Mouse (Mus musculus) intestine, embryonic 14.5 days (tissue): ENCODE data around the gene Arhgap36. TPM values are rescaled to one million over a fixed set of nuclear protein-coding genes. Genes with fewer than 3 reads are reported as not detected.
A peak's percentile ranks its signal among the peaks of the same experiment; 100 is the strongest.

Experiments
- ATAC-seq: fragments of 200-750 bp; cut with Nextera tagmentation; replicated peaks from 2 replicates; pipeline ENCODE4 v1.8.0; 2017; ENCODE audit warnings: low read depth, moderate number of reproducible peaks, moderate TSS enrichment, moderate library complexity; ENCODE audit not compliant: low FRiP score, low TSS enrichment
- DNase-seq: peaks from one replicate; pipeline ENCODE4 v3.0.0-alpha.2; 2018; ENCODE audit warnings: low spot score
- H3K27ac ChIP-seq: fragments of 300-500 bp; sonication (generic); 2 replicates; pipeline ENCODE4 v1.5.1; 2014; ENCODE audit warnings: low read depth, mild to moderate bottlenecking, control low read depth
- H3K27me3 ChIP-seq: fragments of 300-500 bp; sonication (generic); replicated peaks from 2 replicates; pipeline ENCODE4 v1.6.1; 2014; ENCODE audit warnings: low read length, control low read depth; ENCODE audit not compliant: control insufficient read depth, insufficient read depth
- H3K36me3 ChIP-seq: fragments of 300-500 bp; sonication (generic); 2 replicates; pipeline ENCODE4 v1.6.1; 2014; ENCODE audit warnings: low read length, control low read depth; ENCODE audit not compliant: control insufficient read depth, insufficient read depth
- H3K4me1 ChIP-seq: fragments of 300-500 bp; sonication (generic); replicated peaks from 2 replicates; pipeline ENCODE4 v1.6.1; 2014; ENCODE audit warnings: low read length, control low read depth, mixed read lengths; ENCODE audit not compliant: control insufficient read depth, insufficient read depth
- H3K4me2 ChIP-seq: fragments of 300-500 bp; sonication (generic); 2 replicates; pipeline ENCODE4 v1.6.1; 2014; ENCODE audit warnings: low read length
- H3K4me3 ChIP-seq: fragments of 300-500 bp; sonication (generic); 2 replicates; pipeline ENCODE4 v1.5.1; 2014; ENCODE audit warnings: low read depth, low read length, control low read depth, mixed read lengths
- H3K9ac ChIP-seq: fragments of 300-500 bp; sonication (generic); 2 replicates; pipeline ENCODE4 v1.6.1; 2014; ENCODE audit warnings: mild to moderate bottlenecking, low read length
- H3K9me3 ChIP-seq: fragments of 300-500 bp; sonication (generic); 2 replicates; pipeline ENCODE4 v1.6.1; 2016; ENCODE audit warnings: low read length, control low read depth; ENCODE audit not compliant: control insufficient read depth
- WGBS: fragments of 180-500 bp; shearing (Covaris S2); extraction: QIAGEN DNeasy Blood & Tissue Kit; methylation state at CpG from one replicate; pipeline ENCODE4 v1.1.7; 2014; 5-methylcytosine and 5-hydroxymethylcytosine counted together
- polyA plus RNA-seq: library from polyadenylated mRNA; unstranded; fragments of >200 nt; fragmentation: Nextera tagmentation; extraction: Ambion mirVana; gene quantifications from 2 replicates; pipeline ENCODE4 v1.2.1, GENCODE M21; 2014

Gene Arhgap36
- polyA plus RNA-seq = 1.5 and 2.6 TPM in 2 replicates

DNA sequence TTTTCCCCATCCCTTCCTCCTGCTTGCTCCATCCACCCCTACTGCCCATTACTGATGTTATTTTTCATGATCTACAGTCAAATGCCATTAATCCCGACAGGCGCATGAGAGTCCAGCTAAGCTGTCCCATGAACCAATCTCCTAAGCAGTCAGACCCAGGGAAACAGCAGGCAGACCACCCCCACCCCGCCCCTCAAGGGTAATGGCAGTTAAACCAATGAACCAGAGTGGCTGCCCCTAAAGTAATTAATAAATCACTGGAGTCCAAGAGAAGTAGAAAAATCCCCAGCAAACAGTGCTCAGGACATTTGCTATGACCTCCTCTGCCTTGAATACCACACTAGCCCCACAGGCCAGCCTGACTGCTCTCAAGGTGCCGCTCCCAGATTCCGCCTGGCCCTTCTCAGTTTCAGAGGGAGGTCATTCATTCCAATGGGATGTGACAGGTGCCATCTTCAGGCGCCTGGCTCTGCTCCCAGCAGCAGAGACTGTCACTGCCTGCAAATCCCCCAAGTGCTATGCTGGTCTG, at the start of gene Arhgap36:
Gene Arhgap36 (plus strand): TSS at position 504 of the 529 bp plus-strand sequence.
- ATAC-seq = no peak
- Histone ChIP-seq H3K27me3 (no peaks in the 10 kb centered on the region), H3K36me3 (no peaks in the 10 kb centered on the region)

DNA sequence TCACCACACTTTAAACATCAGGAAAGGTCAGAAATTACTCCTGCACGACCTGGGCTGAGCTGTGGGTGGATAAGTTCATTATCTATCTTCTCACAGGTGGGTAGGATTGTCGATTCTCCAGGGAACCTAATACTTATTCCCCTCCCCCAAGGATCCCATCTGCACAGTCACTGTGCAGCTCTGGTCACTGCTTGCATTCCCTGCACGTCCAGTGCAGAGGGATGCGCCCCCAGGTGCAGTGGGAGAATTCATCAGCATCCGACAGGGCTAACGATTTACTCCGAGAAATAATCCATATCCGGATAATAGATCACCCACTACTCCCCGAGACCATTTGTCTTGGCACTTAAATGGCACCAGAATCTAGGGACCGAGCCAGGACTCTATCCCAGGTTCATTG, 6.0 kb upstream of the Arhgap36 start:
- no peak for DNase-seq
- no peaks in the 10 kb centered on the region for H3K9me3 ChIP-seq
- no peak overlapping the region for H3K9ac ChIP-seq
- no peaks in the 10 kb centered on the region for H3K4me1 ChIP-seq
- 65% methylated on average over 10 of the region's 10 CpGs for WGBS
- ATAC-seq = no peak
- H3K4me2 ChIP-seq = no peak overlapping the region
- no peaks in the 10 kb centered on the region for H3K36me3 ChIP-seq
- H3K27ac ChIP-seq = no peak overlapping the region
- H3K27me3 ChIP-seq = no peaks in the 10 kb centered on the region
- no peak overlapping the region for H3K4me3 ChIP-seq

More for the DNA sequence above, at the start of gene Arhgap36:
- H3K9ac ChIP-seq = no peak within 1 kb of the TSS
- 55% methylated on average over 6 of the region's 6 CpGs for WGBS
- H3K27ac ChIP-seq = no peak within 1 kb of the TSS
- no peak for DNase-seq
- no peaks in the 10 kb centered on the region for H3K9me3 ChIP-seq
- H3K4me1 ChIP-seq = no peaks in the 10 kb centered on the region
- H3K4me2 ChIP-seq = no peak within 1 kb of the TSS
- no peak within 1 kb of the TSS for H3K4me3 ChIP-seq

DNA sequence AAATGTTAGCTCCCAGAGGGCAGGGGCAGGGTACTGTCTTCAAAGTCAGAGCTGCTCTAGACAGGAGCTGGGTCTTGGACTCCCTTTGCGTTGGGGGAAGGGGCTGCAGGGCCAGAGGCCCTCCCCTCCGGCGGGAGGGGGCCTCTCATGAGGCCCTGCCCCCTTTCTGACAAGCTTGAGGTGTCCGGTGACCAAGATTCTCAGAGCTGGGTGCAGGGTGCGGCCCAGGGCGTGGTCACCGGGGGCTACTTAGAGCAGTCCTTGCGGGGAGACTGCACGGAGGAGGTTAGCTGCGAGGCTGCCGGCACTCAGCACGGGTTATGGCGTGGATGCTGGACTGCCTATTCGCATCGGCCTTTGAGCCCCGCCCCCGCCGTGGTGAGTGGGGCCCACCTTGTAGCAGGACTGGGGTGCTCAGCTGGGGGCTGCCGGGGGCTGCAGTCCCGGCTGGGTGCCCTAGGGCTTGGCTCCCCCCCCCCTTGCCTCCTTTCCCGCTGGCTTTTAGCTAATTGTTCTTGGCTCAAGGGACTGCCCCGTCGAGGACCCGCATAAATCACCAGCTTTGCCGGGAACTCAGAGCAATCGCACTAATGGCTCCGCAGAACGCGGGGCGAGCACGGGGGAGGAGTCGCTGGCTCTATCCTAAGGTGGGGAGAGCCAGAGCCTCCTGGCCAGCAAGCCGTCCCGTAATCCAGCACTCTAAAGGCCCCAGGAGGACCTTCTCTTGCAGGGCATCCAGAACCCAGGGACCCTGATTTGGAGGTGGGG, 6.7 kb downstream of the Arhgap36 start:
- no peak overlapping the region for H3K9ac ChIP-seq
- H3K4me2 ChIP-seq = peak overlapping the region; percentile 52
- H3K4me3 ChIP-seq = peak overlapping the region; percentile 35
- no peaks in the 10 kb centered on the region for H3K9me3 ChIP-seq
- no peaks in the 10 kb centered on the region for H3K27me3 ChIP-seq
- WGBS = 15% methylated on average over 30 of the region's 34 CpGs
- DNase-seq = no peak
- no peak overlapping the region for H3K27ac ChIP-seq
- H3K4me1 ChIP-seq = no peaks in the 10 kb centered on the region
- ATAC-seq = peak; percentile 68
- no peaks in the 10 kb centered on the region for H3K36me3 ChIP-seq

DNA sequence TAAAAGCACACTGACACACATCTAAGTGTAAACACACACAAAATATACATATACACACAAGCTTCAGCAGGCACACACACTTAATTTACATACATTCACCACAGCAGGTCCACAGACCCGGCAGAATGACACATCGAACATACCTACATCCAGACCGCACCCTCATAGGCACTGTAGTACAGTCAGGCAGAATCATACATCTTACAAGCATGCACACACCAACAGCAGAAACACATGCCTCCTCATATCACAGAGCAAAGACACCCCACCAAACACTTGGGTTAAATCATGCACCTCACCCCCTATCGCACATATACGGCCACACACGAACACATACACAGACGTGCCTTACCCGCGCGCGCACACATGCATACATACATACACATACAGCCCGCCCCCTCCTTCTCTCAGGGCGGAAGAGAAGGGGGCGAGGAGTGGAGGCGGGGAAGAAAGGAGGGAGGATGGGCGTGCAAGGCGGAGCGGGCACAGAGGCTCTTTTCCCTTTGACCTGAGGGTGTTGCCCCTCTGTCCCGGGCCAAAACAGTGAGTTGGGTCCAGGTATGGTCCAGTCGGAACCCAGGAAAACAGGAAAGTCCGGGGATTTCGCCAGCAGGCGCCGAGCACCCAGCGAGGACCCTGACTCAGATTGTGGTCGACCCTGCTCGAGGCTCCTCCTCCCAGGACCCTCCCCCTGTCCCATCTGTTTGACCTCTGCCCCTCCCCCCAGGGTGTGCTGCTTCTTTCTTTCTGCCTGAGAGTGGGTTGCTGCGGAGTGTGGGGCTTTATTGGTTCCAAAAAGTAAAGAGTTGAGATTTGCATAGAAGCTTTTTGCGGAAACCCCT, 16.4 kb downstream of the Arhgap36 start:
- ATAC-seq (0 out of 2 replicates have a peak, but pooled peaks have one; percentile 36), DNase-seq (no peak)
- no peak overlapping the region for H3K27ac ChIP-seq
- H3K9me3 ChIP-seq = no peaks in the 10 kb centered on the region
- no peaks in the 10 kb centered on the region for H3K36me3 ChIP-seq
- H3K4me1 ChIP-seq = no peaks in the 10 kb centered on the region
- no peak overlapping the region for H3K9ac ChIP-seq
- H3K4me3 ChIP-seq = peak overlapping the region; percentile 27
- peak overlapping the region; percentile 58 for H3K4me2 ChIP-seq
- H3K27me3 ChIP-seq = 0 out of 2 replicates have a peak, but pooled peaks cover 5% of the 10 kb centered on the region
- WGBS = 17% methylated on average over 26 of the region's 29 CpGs

DNA sequence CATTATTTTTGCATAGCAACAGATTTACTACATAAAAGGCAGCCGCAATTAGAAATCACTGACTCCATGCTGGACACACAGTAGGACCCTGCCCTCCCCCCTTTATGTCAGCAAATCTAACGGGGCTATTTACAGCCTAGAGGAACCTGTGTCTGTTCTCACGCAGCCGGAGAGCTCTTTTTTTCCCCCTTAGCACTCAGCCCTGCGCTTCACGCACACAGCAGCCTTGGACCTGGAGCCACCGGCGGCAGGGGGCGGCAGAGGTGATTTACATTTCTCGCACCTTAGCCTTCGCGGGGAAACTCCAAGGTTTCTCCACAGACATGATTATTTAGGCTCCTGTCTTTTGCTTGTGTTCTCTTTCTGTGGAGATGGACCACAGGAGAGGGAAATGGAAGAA, 17.1 kb downstream of the Arhgap36 start:
- no peaks in the 10 kb centered on the region for H3K9me3 ChIP-seq
- no peaks in the 10 kb centered on the region for H3K4me1 ChIP-seq
- DNase-seq (no peak), ATAC-seq (no peak)
- no peak overlapping the region for H3K27ac ChIP-seq
- H3K4me3 ChIP-seq = peak overlapping the region; percentile 27
- H3K36me3 ChIP-seq = no peaks in the 10 kb centered on the region
- 16% methylated on average over 12 of the region's 12 CpGs for WGBS
- H3K27me3 ChIP-seq = 0 out of 2 replicates have a peak, but pooled peaks cover 5% of the 10 kb centered on the region
- peak overlapping the region; percentile 58 for H3K4me2 ChIP-seq
- H3K9ac ChIP-seq = no peak overlapping the region

DNA sequence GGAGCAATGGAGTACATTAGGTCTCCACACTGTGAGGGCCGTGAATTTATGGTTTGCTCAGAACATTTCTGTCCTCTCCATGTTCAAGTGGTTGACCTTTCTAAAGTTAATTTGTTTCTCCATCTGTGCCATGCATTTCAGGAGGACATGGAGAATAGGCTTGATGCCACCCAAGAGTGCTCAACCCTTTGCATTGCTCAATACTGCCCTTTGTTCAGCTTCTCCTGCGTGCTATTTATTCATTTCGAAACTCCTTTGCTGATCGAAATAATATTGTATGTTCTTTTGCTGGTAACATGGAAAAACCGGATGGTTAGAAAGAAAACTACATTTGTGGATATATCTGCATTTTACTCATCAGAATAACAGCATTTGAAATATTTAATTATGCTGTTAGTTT, 25.4 kb downstream of the Arhgap36 start:
- no peak overlapping the region for H3K27ac ChIP-seq
- H3K4me1 ChIP-seq = no peaks in the 10 kb centered on the region
- no peaks in the 10 kb centered on the region for H3K36me3 ChIP-seq
- 81% methylated on average over 5 of the region's 5 CpGs for WGBS
- H3K9ac ChIP-seq = no peak overlapping the region
- peaks cover 18% of the 10 kb centered on the region for H3K27me3 ChIP-seq
- H3K9me3 ChIP-seq = no peaks in the 10 kb centered on the region
- H3K4me2 ChIP-seq = no peak overlapping the region
- no peak overlapping the region for H3K4me3 ChIP-seq
- DNase-seq = no peak
- no peak for ATAC-seq

DNA sequence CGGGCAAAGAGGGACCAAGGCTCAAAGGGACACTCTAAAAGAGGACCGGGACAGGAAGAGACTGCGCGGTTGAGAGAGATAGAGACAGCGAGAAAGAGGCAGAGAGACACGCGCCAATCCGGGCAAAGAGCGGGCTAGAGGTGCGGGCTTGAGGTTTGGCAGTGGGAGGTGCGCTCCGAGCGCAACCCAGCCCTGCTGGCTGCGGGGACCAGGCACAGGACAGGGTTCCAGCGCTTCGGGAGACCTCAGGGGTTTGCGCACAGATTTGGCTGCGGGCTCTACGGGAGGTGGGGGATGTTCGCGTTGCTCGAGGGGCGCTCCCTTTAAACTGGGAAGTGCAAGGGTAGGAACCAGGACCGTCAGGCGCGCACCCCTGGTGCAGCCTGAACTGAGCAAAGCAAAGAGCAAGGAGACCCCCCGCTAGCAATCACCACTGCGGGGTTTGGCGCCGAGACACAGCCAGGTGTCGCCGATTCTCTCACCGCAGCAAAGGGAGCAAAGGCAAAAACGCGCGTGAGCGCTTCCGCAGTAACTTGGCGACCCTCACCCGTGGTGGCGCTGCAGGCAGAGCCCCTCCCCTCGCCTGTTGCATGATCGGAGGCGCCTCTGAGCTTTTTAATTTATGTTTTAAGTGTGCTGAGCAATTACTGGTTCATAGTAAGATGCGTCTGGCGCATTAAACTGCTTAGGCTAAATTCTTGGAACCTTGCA, 30.1 kb downstream of the Arhgap36 start:
- WGBS = 17% methylated on average over 46 of the region's 46 CpGs
- peak overlapping the region; percentile 27 for H3K4me3 ChIP-seq

More for the DNA sequence above, 30.1 kb downstream of the Arhgap36 start:
- Histone ChIP-seq H3K9ac (no peak overlapping the region), H3K4me2 (peak overlapping the region; percentile 50), H3K27ac (no peak overlapping the region), H3K36me3 (no peaks in the 10 kb centered on the region), H3K9me3 (no peaks in the 10 kb centered on the region), H3K4me1 (no peaks in the 10 kb centered on the region), H3K27me3 (peaks cover 31% of the 10 kb centered on the region)
- DNase-seq = no peak
- no peak for ATAC-seq
